Mouse (Mus musculus) ovary, adult 10 weeks (tissue): ENCODE measurements around the gene Naga. TPM values are rescaled to one million over a fixed set of nuclear protein-coding genes. Genes with fewer than 3 reads are reported as not detected.

ENCODE experiments used
- polyA plus RNA-seq: library from polyadenylated mRNA; stranded (reverse); fragments of 350-450 nt; fragmentation: Illumina TruSeq; extraction: RNeasy Lipid Tissue Mini Kit (QIAGEN cat#74804); gene quantifications from one replicate; pipeline ENCODE4 v1.2.3, GENCODE M21; 2014

Gene Naga
- 20.9 TPM for polyA plus RNA-seq

GRCm38 (mm10) chr15:82338593-82339112 is at the start of gene Naga, which contains the start of the genes Pheta2 and Smdt1:
TSS of gene Naga (minus strand) at chr15:82338925.
TSS of gene Pheta2 (plus strand) at chr15:82338942.
TSS of gene Smdt1 (plus strand) at chr15:82338959.

GRCm38 (mm10) chr15:82379871-82380713 is 41.4 kb upstream of the Naga start, which contains the start of gene Cyp2d22:
TSS of gene Cyp2d22 (minus strand) at chr15:82380260.

GRCm38 (mm10) chr15:82354126-82354945 is 15.6 kb upstream of the Naga start, which contains the start of gene Ndufa6:
TSS of gene Ndufa6 (minus strand) at chr15:82354322.

GRCm38 (mm10) chr15:82298764-82299561 is 39.8 kb downstream of the Naga start, which contains the start of gene Wbp2nl:
TSS of gene Wbp2nl (plus strand) at chr15:82298954.

Other genes with a start within 250 kb of the Naga start
- gene Ccdc134, start 211.0 kb downstream of the Naga start, polyA plus RNA-seq = 1.4 TPM
- 9.6 TPM for gene Srebf2, start 191.7 kb downstream of the Naga start, polyA plus RNA-seq
- not detected for gene Shisa8, start 126.1 kb downstream of the Naga start, polyA plus RNA-seq
- gene Tnfrsf13c, start 114.6 kb downstream of the Naga start, polyA plus RNA-seq = not detected
- gene Cenpm, start 94.2 kb downstream of the Naga start, polyA plus RNA-seq = 2.6 TPM
- gene 1500009C09Rik, start 86.5 kb downstream of the Naga start, polyA plus RNA-seq = not detected
- gene Sept3, start 64.0 kb downstream of the Naga start, polyA plus RNA-seq = 0.63 TPM
- gene Wbp2nl, start 40.0 kb downstream of the Naga start, polyA plus RNA-seq = not detected
- gene Pheta2, start within 50 bp of the Naga start, polyA plus RNA-seq = 2.2 TPM
- 16.3 TPM for gene Smdt1, start within 50 bp of the Naga start, polyA plus RNA-seq
- gene Ndufa6, start 15.4 kb upstream of the Naga start, polyA plus RNA-seq = 257 TPM
- 16.5 TPM for gene Cyp2d22, start 41.3 kb upstream of the Naga start, polyA plus RNA-seq
- gene Cyp2d11, start 55.1 kb upstream of the Naga start, polyA plus RNA-seq = not detected
- gene Cyp2d10, start 68.3 kb upstream of the Naga start, polyA plus RNA-seq = not detected
- not detected for gene Cyp2d9, start 94.5 kb upstream of the Naga start, polyA plus RNA-seq
- not detected for gene Cyp2d12, start 216.1 kb upstream of the Naga start, polyA plus RNA-seq